Mouse (Mus musculus) heart, postnatal 0 days (tissue): Measurements from ENCODE around the gene Cit.

Experiments
- CTCF ChIP-seq: IDR thresholded peaks from 2 replicates; pipeline ENCODE4 v1.5.1; 2016; ENCODE audit warnings: antibody characterized with exemption, control low read depth, low read depth
- EP300 ChIP-seq: IDR thresholded peaks from 2 replicates; pipeline ENCODE4 v1.6.1; 2016; ENCODE audit warnings: antibody characterized with exemption, low read depth

DNA sequence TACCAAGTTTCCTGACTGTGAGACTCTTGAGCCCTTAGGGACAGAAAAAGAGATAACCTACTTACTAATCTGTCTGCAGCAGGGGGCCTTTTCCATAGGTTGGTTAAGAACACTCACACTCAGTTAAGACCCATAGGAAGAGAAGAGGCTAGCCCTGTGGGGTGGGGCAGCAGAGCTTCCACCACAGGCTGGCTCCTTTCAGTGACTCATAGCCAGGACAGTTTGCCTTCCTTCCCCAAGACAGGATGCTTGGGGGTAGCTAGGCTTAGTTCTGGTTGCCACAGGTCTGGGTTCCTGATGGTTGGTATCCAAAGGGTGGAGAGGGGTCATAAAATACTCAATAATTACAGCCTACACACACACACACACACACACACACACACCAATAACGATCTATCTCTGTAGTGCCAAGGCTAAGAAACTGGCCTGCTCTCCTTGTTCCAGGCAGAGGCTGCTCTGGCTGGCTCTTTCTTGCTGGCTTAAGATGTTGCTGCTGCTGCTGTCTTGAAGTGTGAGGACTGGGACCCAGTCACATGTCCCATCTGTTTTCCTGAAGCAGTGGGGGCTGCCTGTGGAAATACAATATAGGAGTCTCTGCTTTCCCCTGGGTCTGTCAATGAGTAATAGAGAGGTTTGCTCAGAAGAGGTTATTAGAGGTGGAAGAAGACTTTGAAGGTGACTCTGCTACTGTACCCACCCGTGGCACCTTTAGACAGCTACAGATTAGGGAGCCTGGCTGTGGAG lies 165.0 kb downstream of the Cit start:
- TF ChIP-seq CTCF (no peak), EP300 (no peak)
